Mouse (Mus musculus): ENCODE measurements around the gene Fmnl1. TPM values are rescaled to one million over a fixed set of nuclear protein-coding genes. Genes with fewer than 3 reads are reported as not detected.

Gene Fmnl1
- polyA plus RNA-seq, 1 experiment from 2014 or later, result 4.4 TPM

DNA sequence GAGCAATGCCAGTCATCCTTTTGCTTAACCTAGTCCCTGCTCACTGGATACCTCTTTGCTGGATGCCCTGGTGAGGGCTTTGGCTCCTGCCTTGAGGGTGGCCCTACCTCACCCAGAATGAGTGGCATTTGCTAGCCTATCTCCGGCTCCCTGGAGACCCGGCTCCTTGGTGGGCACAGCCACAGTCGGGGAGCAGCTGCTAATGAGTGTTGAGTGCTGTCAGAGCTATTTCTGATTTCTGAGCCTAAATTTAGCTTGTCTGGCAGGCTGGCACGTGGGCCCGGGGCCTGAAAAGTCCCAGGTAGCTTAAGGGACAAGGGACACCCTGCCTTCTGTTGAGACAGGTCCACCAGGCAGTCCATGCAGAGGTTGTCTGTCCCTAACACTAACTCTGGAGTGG is 6.3 kb downstream of the Fmnl1 start:
- Histone ChIP-seq H3K27me3 (ENCODE audit: control insufficient read depth, insufficient read depth, low read length) (no peaks in the 10 kb centered on the region), H3K4me2 (ENCODE audit: low read depth, low read length) (no peak overlapping the region), H3K36me3 (ENCODE audit: control insufficient read depth, insufficient read depth, low read length) (no peaks in the 10 kb centered on the region), H3K9me3 (replicated peaks; ENCODE audit: control insufficient read depth, low read length) (no peaks in the 10 kb centered on the region), H3K27ac (ENCODE audit: low read length) (no peak overlapping the region), H3K4me1 (ENCODE audit: control insufficient read depth, insufficient read depth, low read length) (peaks cover 5% of the 10 kb centered on the region; the same call in 1 of the 2 replicates), H3K4me3 (replicated peaks; ENCODE audit: low read length) (no peak overlapping the region), H3K9ac (ENCODE audit: low read length) (no peak overlapping the region)
- WGBS, result 83% methylated on average over 5 of the region's 5 CpGs
- ATAC-seq (ENCODE audit: insufficient read depth, low FRiP score), result no peak

- no peak overlapping the region for H3K9ac ChIP-seq (ENCODE audit: low read length)
- no peaks in the 10 kb centered on the region for H3K36me3 ChIP-seq (ENCODE audit: control insufficient read depth, insufficient read depth, low read length)
- H3K27ac ChIP-seq (ENCODE audit: low read length), result no peak overlapping the region
- H3K4me1 ChIP-seq (ENCODE audit: control insufficient read depth, insufficient read depth, low read length), result peaks cover 5% of the 10 kb centered on the region; the same call in 1 of the 2 replicates
- H3K4me2 ChIP-seq (ENCODE audit: low read depth, low read length), result no peak overlapping the region
- H3K27me3 ChIP-seq (ENCODE audit: control insufficient read depth, insufficient read depth, low read length), result no peaks in the 10 kb centered on the region
- H3K9me3 ChIP-seq (replicated peaks; ENCODE audit: control insufficient read depth, low read length), result no peaks in the 10 kb centered on the region
- WGBS, result 78% methylated on average over 15 of the region's 15 CpGs
- no peak for ATAC-seq (ENCODE audit: insufficient read depth, low FRiP score)
- H3K4me3 ChIP-seq (replicated peaks; ENCODE audit: low read length), result no peak overlapping the region
Observed at GRCm38 (mm10) chr11:103177815-103178485, 7.0 kb downstream of the Fmnl1 start.

GRCm38 (mm10) chr11:103178748-103179147 is 7.8 kb downstream of the Fmnl1 start:
- Histone ChIP-seq H3K36me3 (ENCODE audit: control insufficient read depth, insufficient read depth, low read length) (no peaks in the 10 kb centered on the region), H3K4me3 (replicated peaks; ENCODE audit: low read length) (no peak overlapping the region), H3K27me3 (ENCODE audit: control insufficient read depth, insufficient read depth, low read length) (no peaks in the 10 kb centered on the region), H3K4me2 (ENCODE audit: low read depth, low read length) (no peak overlapping the region), H3K27ac (ENCODE audit: low read length) (no peak overlapping the region), H3K9ac (ENCODE audit: low read length) (no peak overlapping the region), H3K9me3 (replicated peaks; ENCODE audit: control insufficient read depth, low read length) (no peaks in the 10 kb centered on the region), H3K4me1 (ENCODE audit: control insufficient read depth, insufficient read depth, low read length) (peaks cover 5% of the 10 kb centered on the region; the same call in 1 of the 2 replicates)
- ATAC-seq (ENCODE audit: insufficient read depth, low FRiP score), result no peak
- 82% methylated on average over 8 of the region's 8 CpGs for WGBS

- Histone ChIP-seq H3K9me3 (replicated peaks; ENCODE audit: control insufficient read depth, low read length) (no peaks in the 10 kb centered on the region), H3K4me1 (ENCODE audit: control insufficient read depth, insufficient read depth, low read length) (peaks cover 5% of the 10 kb centered on the region; the same call in 1 of the 2 replicates), H3K27ac (ENCODE audit: low read length) (no peak overlapping the region), H3K9ac (ENCODE audit: low read length) (0 out of 2 replicates have a peak overlapping the region, but pooled peaks have one; percentile 11), H3K36me3 (ENCODE audit: control insufficient read depth, insufficient read depth, low read length) (no peaks in the 10 kb centered on the region), H3K4me3 (replicated peaks; ENCODE audit: low read length) (no peak overlapping the region), H3K27me3 (ENCODE audit: control insufficient read depth, insufficient read depth, low read length) (no peaks in the 10 kb centered on the region), H3K4me2 (ENCODE audit: low read depth, low read length) (no peak overlapping the region)
- ATAC-seq (ENCODE audit: insufficient read depth, low FRiP score), result no peak
- 61% methylated on average over 1 of the region's 1 CpGs for WGBS
Observed at GRCm38 (mm10) chr11:103180426-103180825, 9.5 kb downstream of the Fmnl1 start.

DNA sequence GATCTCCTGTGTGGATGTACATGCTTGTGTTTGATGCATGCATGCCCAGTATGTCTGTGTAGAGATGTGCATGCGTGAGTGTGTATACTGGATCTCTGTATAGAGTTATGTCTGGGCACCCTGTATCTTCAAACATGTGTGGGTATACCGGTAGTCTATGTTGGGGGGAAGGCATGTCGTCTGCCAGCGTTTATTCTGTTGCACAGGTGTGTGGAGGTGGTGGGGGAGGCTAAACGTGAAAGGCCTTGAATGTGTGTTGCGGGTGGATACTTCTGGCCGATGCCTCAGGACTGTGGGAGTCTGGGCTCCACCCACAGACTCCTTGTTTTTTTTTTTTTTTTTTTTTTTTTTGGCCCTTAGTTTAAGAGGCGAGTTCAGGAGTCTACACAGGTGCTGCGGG is 10.4 kb downstream of the Fmnl1 start:
- Histone ChIP-seq H3K9ac (ENCODE audit: low read length) (no peak overlapping the region), H3K4me3 (replicated peaks; ENCODE audit: low read length) (no peak overlapping the region), H3K36me3 (ENCODE audit: control insufficient read depth, insufficient read depth, low read length) (no peaks in the 10 kb centered on the region), H3K4me1 (ENCODE audit: control insufficient read depth, insufficient read depth, low read length) (no peaks in the 10 kb centered on the region), H3K27me3 (ENCODE audit: control insufficient read depth, insufficient read depth, low read length) (no peaks in the 10 kb centered on the region), H3K27ac (ENCODE audit: low read length) (no peak overlapping the region), H3K9me3 (replicated peaks; ENCODE audit: control insufficient read depth, low read length) (no peaks in the 10 kb centered on the region), H3K4me2 (ENCODE audit: low read depth, low read length) (no peak overlapping the region)
- ATAC-seq (ENCODE audit: insufficient read depth, low FRiP score), result no peak
- 68% methylated on average over 9 of the region's 9 CpGs for WGBS

DNA sequence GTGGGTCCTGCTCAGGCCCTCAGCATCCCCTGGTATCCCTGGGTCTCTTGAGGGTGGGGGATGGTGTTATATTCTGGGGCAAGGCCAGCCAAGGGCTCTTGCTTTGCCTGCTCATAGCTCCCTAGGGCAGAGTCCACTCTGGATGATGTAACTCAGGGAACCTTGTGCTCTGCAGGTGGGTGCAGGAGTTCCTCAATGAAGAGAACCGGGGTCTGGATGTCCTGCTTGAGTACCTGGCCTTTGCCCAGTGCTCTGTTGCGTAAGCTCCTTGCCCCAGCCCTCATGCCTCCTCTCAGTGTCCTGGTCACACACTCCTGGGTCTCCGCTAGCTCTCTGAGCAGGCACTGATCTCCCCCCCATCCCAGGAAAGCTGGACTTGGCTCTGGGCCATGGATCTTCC is 11.0 kb downstream of the Fmnl1 start:
- no peaks in the 10 kb centered on the region for H3K36me3 ChIP-seq (ENCODE audit: control insufficient read depth, insufficient read depth, low read length)

GRCm38 (mm10) chr11:103184891-103185290 is 14.0 kb downstream of the Fmnl1 start:
- Histone ChIP-seq H3K4me3 (replicated peaks; ENCODE audit: low read length) (no peak overlapping the region), H3K9ac (ENCODE audit: low read length) (no peak overlapping the region), H3K27me3 (ENCODE audit: control insufficient read depth, insufficient read depth, low read length) (no peaks in the 10 kb centered on the region), H3K9me3 (replicated peaks; ENCODE audit: control insufficient read depth, low read length) (no peaks in the 10 kb centered on the region), H3K4me2 (ENCODE audit: low read depth, low read length) (no peak overlapping the region), H3K27ac (ENCODE audit: low read length) (no peak overlapping the region), H3K36me3 (ENCODE audit: control insufficient read depth, insufficient read depth, low read length) (no peaks in the 10 kb centered on the region), H3K4me1 (ENCODE audit: control insufficient read depth, insufficient read depth, low read length) (no peaks in the 10 kb centered on the region)
- ATAC-seq (ENCODE audit: insufficient read depth, low FRiP score), result no peak
- 37% methylated on average over 2 of the region's 2 CpGs for WGBS

More for the DNA sequence above, 11.0 kb downstream of the Fmnl1 start:
- H3K27ac ChIP-seq (ENCODE audit: low read length), result no peak overlapping the region
- H3K4me2 ChIP-seq (ENCODE audit: low read depth, low read length), result no peak overlapping the region
- no peaks in the 10 kb centered on the region for H3K27me3 ChIP-seq (ENCODE audit: control insufficient read depth, insufficient read depth, low read length)
- no peak overlapping the region for H3K4me3 ChIP-seq (replicated peaks; ENCODE audit: low read length)
- no peaks in the 10 kb centered on the region for H3K4me1 ChIP-seq (ENCODE audit: control insufficient read depth, insufficient read depth, low read length)
- WGBS, result 80% methylated on average over 3 of the region's 3 CpGs
- no peak overlapping the region for H3K9ac ChIP-seq (ENCODE audit: low read length)
- H3K9me3 ChIP-seq (replicated peaks; ENCODE audit: control insufficient read depth, low read length), result no peaks in the 10 kb centered on the region
- no peak; the same call in 1 of the 2 replicates for ATAC-seq (ENCODE audit: insufficient read depth, low FRiP score)

DNA sequence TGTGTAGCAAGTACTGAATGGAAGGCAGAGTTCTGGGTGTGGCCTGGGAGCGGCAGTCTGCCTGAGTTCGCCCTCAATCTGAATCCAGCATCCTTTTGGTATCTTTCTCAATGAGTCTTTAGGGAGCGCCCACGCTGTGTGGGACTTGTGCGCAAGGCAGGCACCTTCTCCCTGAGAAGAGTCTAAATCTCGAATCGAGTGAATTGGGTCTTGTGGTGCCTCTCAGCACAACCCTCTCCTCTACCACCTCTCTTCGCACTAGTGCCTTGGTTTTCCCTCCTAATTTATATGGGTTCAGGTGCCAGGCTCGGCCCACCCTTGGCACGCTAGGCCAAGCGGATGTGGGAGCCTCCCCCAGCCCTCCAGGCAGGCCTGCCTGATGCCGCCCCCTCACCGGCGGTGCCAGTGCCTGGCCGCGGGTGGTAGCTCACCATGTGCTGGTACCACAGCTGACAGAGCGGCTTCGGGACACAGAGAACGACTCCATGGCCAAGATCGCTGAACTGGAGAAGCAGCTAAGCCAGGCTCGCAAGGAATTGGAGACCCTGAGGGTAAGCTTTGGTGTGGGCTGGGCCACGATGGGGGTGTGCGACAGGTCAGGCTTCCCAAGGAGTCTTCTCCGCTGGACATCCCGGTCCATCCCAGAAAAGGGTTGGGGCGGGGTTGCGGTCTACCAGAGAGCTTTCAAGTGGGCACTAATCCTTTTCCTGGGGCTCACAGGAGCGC is 21.5 kb downstream of the Fmnl1 start:
- WGBS, result 19% methylated on average over 28 of the region's 28 CpGs
- Histone ChIP-seq H3K27me3 (ENCODE audit: control insufficient read depth, insufficient read depth, low read length) (peaks cover 48% of the 10 kb centered on the region), H3K9ac (ENCODE audit: low read length) (peak overlapping the region; percentile 16; the same call in 1 of the 2 replicates), H3K27ac (ENCODE audit: low read length) (no peak overlapping the region), H3K4me2 (ENCODE audit: low read depth, low read length) (peak overlapping the region; percentile 41), H3K4me3 (replicated peaks; ENCODE audit: low read length) (peak overlapping the region; percentile 26), H3K9me3 (replicated peaks; ENCODE audit: control insufficient read depth, low read length) (no peaks in the 10 kb centered on the region), H3K36me3 (ENCODE audit: control insufficient read depth, insufficient read depth, low read length) (no peaks in the 10 kb centered on the region), H3K4me1 (ENCODE audit: control insufficient read depth, insufficient read depth, low read length) (peaks cover 11% of the 10 kb centered on the region)
- ATAC-seq (ENCODE audit: insufficient read depth, low FRiP score), result no peak

Data from stomach, embryonic 16.5 days (tissue).